Mouse (Mus musculus) brain, adult 2 months (tissue): ENCODE results near the gene Map3k7.
"Not testable (repeated sequence)": the region's sequence is repeated elsewhere in the genome, so short reads cannot be mapped to it uniquely, and the experiment has no call there.

Experiments
- DNase-seq: peaks from one replicate; pipeline ENCODE4 v3.0.0; 2011; ENCODE audit warnings: low read depth, low spot score

Map3k7 gene

GRCm38 (mm10) chr4:31993386-31993785, 29.5 kb downstream of the Map3k7 start:
- DNase-seq: no peak

GRCm38 (mm10) chr4:31993865-31994264, 30.0 kb downstream of the Map3k7 start:
- DNase-seq: no peak

- no peak for DNase-seq
These were observed 37.6 kb downstream of the Map3k7 start for GRCm38 (mm10) chr4:32001498-32001897.

- DNase-seq: no peak
These were observed 41.1 kb downstream of the Map3k7 start for GRCm38 (mm10) chr4:32004773-32005591.

- DNase-seq: no peak
These were observed 43.3 kb downstream of the Map3k7 start for GRCm38 (mm10) chr4:32007174-32007573.

GRCm38 (mm10) chr4:32008095-32008494, 44.2 kb downstream of the Map3k7 start:
- no peak for DNase-seq

- DNase-seq: no peak
These were observed 46.9 kb downstream of the Map3k7 start for GRCm38 (mm10) chr4:32010808-32011207.

- DNase-seq: no peak
These were observed 47.5 kb downstream of the Map3k7 start for GRCm38 (mm10) chr4:32011218-32011973.

GRCm38 (mm10) chr4:32021131-32021530, 57.2 kb downstream of the Map3k7 start:
- no peak for DNase-seq

- no peak for DNase-seq
These were observed 58.4 kb downstream of the Map3k7 start for GRCm38 (mm10) chr4:32022321-32022720.

- DNase-seq: not testable (repeated sequence)
These were observed 60.3 kb downstream of the Map3k7 start for GRCm38 (mm10) chr4:32024170-32024569.

- no peak for DNase-seq
These were observed 61.2 kb downstream of the Map3k7 start for GRCm38 (mm10) chr4:32025105-32025504.

- no peak for DNase-seq
These were observed 63.2 kb downstream of the Map3k7 start for GRCm38 (mm10) chr4:32027094-32027493.

GRCm38 (mm10) chr4:32037267-32037666, 73.4 kb downstream of the Map3k7 start:
- peak; percentile 27 for DNase-seq

GRCm38 (mm10) chr4:32041741-32042452, 78.0 kb downstream of the Map3k7 start:
- peak; percentile 64 for DNase-seq

GRCm38 (mm10) chr4:32045234-32045633, 81.3 kb downstream of the Map3k7 start:
- DNase-seq: no peak

- peak; percentile 23 for DNase-seq
These were observed 85.9 kb downstream of the Map3k7 start for GRCm38 (mm10) chr4:32049824-32050223.

- DNase-seq: no peak
These were observed 89.3 kb downstream of the Map3k7 start for GRCm38 (mm10) chr4:32053171-32053570.

- peak; percentile 91 for DNase-seq
These were observed 91.5 kb downstream of the Map3k7 start for GRCm38 (mm10) chr4:32055151-32056052.

- no peak for DNase-seq
These were observed 92.5 kb downstream of the Map3k7 start for GRCm38 (mm10) chr4:32056441-32056840.

- peak; percentile 67 for DNase-seq
These were observed 93.2 kb downstream of the Map3k7 start for GRCm38 (mm10) chr4:32057102-32057501.
